Mouse (Mus musculus) lung, adult 2 months (tissue): ENCODE measurements around the gene Cpd.
"Not testable (repeated sequence)": the region's sequence is repeated elsewhere in the genome, so short reads cannot be mapped to it uniquely, and the experiment has no call there.

Experiments used
- CTCF ChIP-seq: fragments of 200-500 bp; IDR thresholded peaks from 2 replicates; pipeline ENCODE4 v1.5.1; 2011; ENCODE audit warnings: mild to moderate bottlenecking, low read length, control low read depth; ENCODE audit not compliant: insufficient read depth
- POLR2A ChIP-seq: fragments of 200-500 bp; IDR thresholded peaks from 2 replicates; pipeline ENCODE4 v1.6.1; 2011; ENCODE audit warnings: low read depth, mild to moderate bottlenecking, control low read depth, low read length, borderline replicate concordance; ENCODE audit errors: extremely low read depth

- not testable (repeated sequence) for TF ChIP-seq CTCF, POLR2A
Measured at GRCm38 (mm10) chr11:76805072-76805471, 41.7 kb downstream of the Cpd start.
